Mouse (Mus musculus) myocyte (in vitro differentiated cells): ENCODE measurements at regions not wholly inside any gene's neighbourhood (a gene's known extent, or its start where the extent isn't known, plus 50 kb on each side); places are given as distances from the start of the nearest gene placed in this dataset.

ENCODE experiments used
- H3K27me3 ChIP-seq: one replicate; pipeline ENCODE4 v1.6.1; 2011; ENCODE audit not compliant: control insufficient read depth, insufficient read depth, insufficient read length
- H3K36me3 ChIP-seq: one replicate; pipeline ENCODE4 v1.6.1; 2011; ENCODE audit not compliant: control insufficient read depth, insufficient read depth
- H3K4me2 ChIP-seq: one replicate; pipeline ENCODE4 v1.6.1; 2011; ENCODE audit warnings: low read depth, control low read depth
- H3K4me3 ChIP-seq: one replicate; pipeline ENCODE4 v1.5.1; 2011; ENCODE audit warnings: mild to moderate bottlenecking, control low read depth, moderate library complexity
- H3K79me2 ChIP-seq: one replicate; pipeline ENCODE4 v1.6.1; 2011; ENCODE audit not compliant: control insufficient read depth, insufficient read depth
- H3ac ChIP-seq: one replicate; pipeline ENCODE4 v1.6.1; 2011; ENCODE audit not compliant: control insufficient read depth, insufficient read length
- CEBPB ChIP-seq: IDR thresholded peaks from 2 replicates; pipeline ENCODE4 v1.6.1; 2011; ENCODE audit warnings: mild to moderate bottlenecking, moderate library complexity; ENCODE audit not compliant: poor library complexity, insufficient read depth, severe bottlenecking
- E2F4 ChIP-seq: IDR thresholded peaks from one replicate; pipeline ENCODE4 v1.6.1; 2011; ENCODE audit warnings: mild to moderate bottlenecking, control low read depth, moderate library complexity; ENCODE audit not compliant: insufficient read depth
- MAX ChIP-seq: IDR thresholded peaks from one replicate; pipeline ENCODE4 v1.6.1; 2011; ENCODE audit warnings: low read depth, mild to moderate bottlenecking, control low read depth
- MYOD1 ChIP-seq, 3 experiments: IDR thresholded peaks; one replicate each; pipeline ENCODE4 v1.6.1; 2011; ENCODE audit warnings: control low read depth in 2 of 3, low read depth in 2 of 3, mild to moderate bottlenecking in 2 of 3, moderate library complexity in 1 of 3; ENCODE audit not compliant: insufficient read length in 2 of 3, control insufficient read depth in 1 of 3
- MYOG ChIP-seq, 3 experiments: IDR thresholded peaks; one replicate each; pipeline ENCODE4 v1.6.1; 2011; ENCODE audit warnings: control low read depth in 2 of 3, low read depth in 2 of 3, mild to moderate bottlenecking in 2 of 3; ENCODE audit not compliant: insufficient read length in 2 of 3, control insufficient read depth in 1 of 3, insufficient read depth in 1 of 3
- POLR2A ChIP-seq: IDR thresholded peaks from one replicate; pipeline ENCODE4 v1.6.1; 2011; ENCODE audit warnings: low read depth, mild to moderate bottlenecking, control low read depth, moderate library complexity; ENCODE audit not compliant: insufficient read length
- POLR2AphosphoS2 ChIP-seq: IDR thresholded peaks from one replicate; pipeline ENCODE4 v1.6.1; 2011; ENCODE audit warnings: low read depth, control low read depth; ENCODE audit not compliant: insufficient read length
- REST ChIP-seq: IDR thresholded peaks from one replicate; pipeline ENCODE4 v1.6.1; 2011; ENCODE audit warnings: mild to moderate bottlenecking, control low read depth, moderate library complexity; ENCODE audit not compliant: insufficient read depth, insufficient read length
- SRF ChIP-seq: IDR thresholded peaks from one replicate; pipeline ENCODE4 v1.6.1; 2011; ENCODE audit warnings: low read depth; ENCODE audit not compliant: control insufficient read depth, insufficient read length
- TCF12 ChIP-seq: IDR thresholded peaks from one replicate; pipeline ENCODE4 v1.6.1; 2011; ENCODE audit warnings: mild to moderate bottlenecking, control low read depth; ENCODE audit not compliant: poor library complexity, insufficient read depth, severe bottlenecking
- TCF3 ChIP-seq: IDR thresholded peaks from one replicate; pipeline ENCODE4 v1.6.1; 2011; ENCODE audit warnings: low read depth, control low read depth; ENCODE audit not compliant: insufficient read length
- USF1 ChIP-seq: IDR thresholded peaks from one replicate; pipeline ENCODE4 v1.6.1; 2011; ENCODE audit warnings: low read depth, mild to moderate bottlenecking, control low read depth, moderate library complexity

DNA sequence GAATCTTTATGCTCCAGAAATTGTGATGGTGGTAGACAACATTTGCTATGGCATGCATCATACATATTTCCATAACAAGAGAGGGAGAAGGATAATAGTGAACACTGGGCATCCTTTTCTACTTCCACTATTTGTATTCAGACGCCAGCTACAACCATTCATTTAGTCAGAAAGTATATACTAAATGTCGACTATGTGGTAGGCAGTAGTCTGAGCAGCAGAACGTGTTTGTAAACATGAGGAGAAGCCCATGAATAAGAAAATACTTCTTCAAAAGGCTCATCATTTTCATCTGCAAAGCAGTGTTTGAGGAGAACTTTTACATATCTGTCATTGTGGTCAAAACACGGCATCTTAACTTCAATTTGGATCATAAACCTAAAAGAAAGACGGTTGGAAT, 421.4 kb downstream of the Anxa1 start:
- no peaks in the 10 kb centered on the region for H3K36me3 ChIP-seq
- H3ac ChIP-seq = no peak overlapping the region
- no peaks in the 10 kb centered on the region for H3K79me2 ChIP-seq
- TF ChIP-seq POLR2AphosphoS2 (no peak), TCF3 (no peak), POLR2A (no peak), TCF12 (no peak), CEBPB (no peak), SRF (no peak), USF1 (no peak), MYOD1 (IDR thresholded peaks at IDR 0.05; ENCODE audit: control insufficient read depth in 1 of 3, insufficient read length in 2 of 3, low read depth in 2 of 3) (no peak), REST (no peak), E2F4 (no peak), MYOG (IDR thresholded peaks at IDR 0.05; ENCODE audit: control insufficient read depth in 1 of 3, insufficient read depth in 1 of 3, insufficient read length in 2 of 3, low read depth in 2 of 3) (no peak), MAX (no peak)
- H3K4me3 ChIP-seq = no peak overlapping the region
- H3K27me3 ChIP-seq = no peaks in the 10 kb centered on the region
- no peak overlapping the region for H3K4me2 ChIP-seq

DNA sequence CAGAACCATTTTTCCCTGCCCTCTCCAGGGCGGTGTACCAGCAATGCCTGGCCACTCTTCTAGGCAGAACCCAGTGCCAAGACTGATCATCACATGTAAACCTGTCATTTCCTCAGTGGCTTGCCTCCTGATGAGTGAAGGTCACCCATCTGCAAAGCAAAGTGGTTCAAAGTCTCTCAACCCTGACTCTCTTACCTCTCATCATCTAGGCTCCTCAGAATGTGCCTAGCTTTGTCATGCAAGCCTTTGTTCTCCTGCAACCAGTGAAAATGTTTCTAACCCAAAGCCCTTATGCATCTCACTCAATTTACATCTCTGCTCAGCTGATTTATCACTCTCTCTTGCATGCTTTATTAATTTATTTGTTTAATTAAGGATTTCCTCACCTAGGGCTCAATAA, 445.5 kb downstream of the Anxa1 start:
- TF ChIP-seq MYOG (IDR thresholded peaks at IDR 0.05; ENCODE audit: control insufficient read depth in 1 of 3, insufficient read depth in 1 of 3, insufficient read length in 2 of 3, low read depth in 2 of 3) (no peak), MYOD1 (IDR thresholded peaks at IDR 0.05; ENCODE audit: control insufficient read depth in 1 of 3, insufficient read length in 2 of 3, low read depth in 2 of 3) (no peak), MAX (no peak), TCF12 (no peak), USF1 (no peak), POLR2A (no peak), E2F4 (no peak), TCF3 (no peak), CEBPB (no peak), POLR2AphosphoS2 (no peak), SRF (no peak), REST (no peak)
- H3K4me2 ChIP-seq = no peak overlapping the region
- H3K79me2 ChIP-seq = no peaks in the 10 kb centered on the region

DNA sequence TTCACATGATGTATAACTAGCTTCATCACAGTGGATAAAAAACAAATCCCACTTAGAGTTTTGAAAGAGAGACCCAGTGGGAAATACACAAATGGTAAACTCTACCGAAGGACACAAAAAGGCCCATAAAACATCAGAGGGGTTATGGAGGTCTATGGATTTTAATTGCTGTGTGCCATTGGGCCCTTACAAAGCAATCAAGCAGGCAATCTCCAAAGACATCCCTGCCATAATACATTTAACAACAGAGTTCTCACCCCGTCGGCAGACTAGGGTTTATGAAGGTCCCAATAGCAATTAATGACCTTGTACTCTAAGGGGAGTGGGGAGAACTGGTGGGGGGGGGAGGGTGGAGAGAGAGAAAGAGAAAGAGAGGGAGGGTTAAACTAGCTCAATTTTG, 448.0 kb downstream of the Anxa1 start:
- no peak overlapping the region for H3K4me2 ChIP-seq
- H3ac ChIP-seq = no peak overlapping the region
- no peak overlapping the region for H3K4me3 ChIP-seq
- no peak for TF ChIP-seq POLR2AphosphoS2
- no peak for TF ChIP-seq CEBPB
- no peak for TF ChIP-seq POLR2A
- TF ChIP-seq MAX = no peak
- TF ChIP-seq TCF3 = no peak
- TF ChIP-seq TCF12 = no peak
- no peak for TF ChIP-seq MYOD1 (IDR thresholded peaks at IDR 0.05; ENCODE audit: control insufficient read depth in 1 of 3, insufficient read length in 2 of 3, low read depth in 2 of 3)
- no peak for TF ChIP-seq REST
- TF ChIP-seq SRF = no peak
- no peak for TF ChIP-seq E2F4
- TF ChIP-seq USF1 = no peak
- no peaks in the 10 kb centered on the region for H3K79me2 ChIP-seq
- H3K36me3 ChIP-seq = no peaks in the 10 kb centered on the region
- no peaks in the 10 kb centered on the region for H3K27me3 ChIP-seq

More for the DNA sequence above, 445.5 kb downstream of the Anxa1 start:
- Histone ChIP-seq H3K4me3 (no peak overlapping the region), H3K27me3 (no peaks in the 10 kb centered on the region), H3K36me3 (no peaks in the 10 kb centered on the region), H3ac (no peak overlapping the region)

DNA sequence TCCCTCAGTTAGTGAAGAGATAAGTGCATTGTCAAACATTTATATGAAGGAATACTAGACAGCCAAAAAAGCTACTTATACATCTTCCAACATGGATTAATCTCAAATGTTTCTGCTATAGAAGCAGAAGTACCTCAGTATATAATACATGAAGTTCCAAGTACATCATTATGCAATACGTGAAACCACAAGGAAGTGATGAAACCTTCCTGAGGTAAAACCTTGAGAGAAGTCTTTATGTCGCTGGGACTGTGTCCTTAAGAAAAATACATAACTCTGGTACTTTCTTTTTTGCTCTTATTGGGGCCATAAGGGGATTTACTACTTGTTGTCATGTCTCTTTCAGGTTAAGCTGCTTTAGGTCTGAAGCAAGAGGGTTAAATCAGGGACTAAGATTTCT, 469.6 kb downstream of the Anxa1 start:
- H3K4me3 ChIP-seq = no peak overlapping the region
- H3K4me2 ChIP-seq = no peak overlapping the region
- TF ChIP-seq E2F4 (no peak), POLR2A (no peak), POLR2AphosphoS2 (no peak), SRF (no peak)
- H3K36me3 ChIP-seq = no peaks in the 10 kb centered on the region
- no peak overlapping the region for H3ac ChIP-seq
- H3K27me3 ChIP-seq = no peaks in the 10 kb centered on the region
- H3K79me2 ChIP-seq = no peaks in the 10 kb centered on the region

DNA sequence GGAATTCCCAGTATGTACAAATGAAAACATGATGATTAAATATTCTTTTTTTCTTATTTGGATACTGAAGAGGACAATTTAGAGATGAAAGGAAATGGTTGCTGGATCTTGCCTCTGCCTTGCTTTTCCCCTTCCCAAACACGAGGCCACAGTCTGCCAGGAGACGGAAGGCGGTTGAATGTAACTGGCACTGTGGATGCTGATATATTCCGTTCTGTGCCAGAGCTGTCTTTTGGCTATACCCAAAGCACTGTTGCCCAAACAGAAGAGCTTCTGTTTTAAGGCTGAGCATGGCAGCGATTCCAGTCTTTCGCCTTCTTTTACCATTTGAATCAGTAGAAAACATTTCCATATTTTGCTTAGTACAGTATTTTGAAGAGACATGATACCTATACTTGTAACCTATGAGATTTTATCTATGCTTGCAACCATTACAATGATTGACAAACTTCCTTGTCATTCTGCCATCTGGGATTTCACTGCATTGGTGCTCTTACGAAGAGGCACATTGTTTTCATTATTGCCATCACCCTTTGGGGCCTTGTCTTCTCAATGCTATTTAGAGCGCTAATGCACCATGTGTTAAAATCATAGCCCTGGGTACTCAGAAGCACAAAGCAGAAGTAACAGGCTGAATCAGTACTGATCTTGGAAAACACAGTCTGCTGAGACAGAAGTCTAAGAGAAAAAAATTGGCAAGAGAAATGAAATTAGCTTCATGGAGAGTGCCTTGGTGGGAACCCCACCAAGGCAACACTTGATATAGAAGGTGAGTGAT, 504.6 kb downstream of the Anxa1 start:
- no peak overlapping the region for H3ac ChIP-seq
- no peaks in the 10 kb centered on the region for H3K36me3 ChIP-seq
- no peaks in the 10 kb centered on the region for H3K27me3 ChIP-seq
- no peaks in the 10 kb centered on the region for H3K79me2 ChIP-seq
- no peak overlapping the region for H3K4me2 ChIP-seq
- no peak overlapping the region for H3K4me3 ChIP-seq
- TF ChIP-seq POLR2AphosphoS2 (no peak), MYOG (IDR thresholded peaks at IDR 0.05; ENCODE audit: control insufficient read depth in 1 of 3, insufficient read depth in 1 of 3, insufficient read length in 2 of 3, low read depth in 2 of 3) (no peak)
